Mouse (Mus musculus): ENCODE data around the gene Gpld1. TPM values are rescaled to one million over a fixed set of nuclear protein-coding genes. Genes with fewer than 3 reads are reported as not detected.
A peak's percentile ranks its signal among the peaks of the same experiment; 100 is the strongest.

Gene Gpld1
- total RNA-seq, 2 experiments from 2014 or later, result 7.1 to 8.9 TPM

DNA sequence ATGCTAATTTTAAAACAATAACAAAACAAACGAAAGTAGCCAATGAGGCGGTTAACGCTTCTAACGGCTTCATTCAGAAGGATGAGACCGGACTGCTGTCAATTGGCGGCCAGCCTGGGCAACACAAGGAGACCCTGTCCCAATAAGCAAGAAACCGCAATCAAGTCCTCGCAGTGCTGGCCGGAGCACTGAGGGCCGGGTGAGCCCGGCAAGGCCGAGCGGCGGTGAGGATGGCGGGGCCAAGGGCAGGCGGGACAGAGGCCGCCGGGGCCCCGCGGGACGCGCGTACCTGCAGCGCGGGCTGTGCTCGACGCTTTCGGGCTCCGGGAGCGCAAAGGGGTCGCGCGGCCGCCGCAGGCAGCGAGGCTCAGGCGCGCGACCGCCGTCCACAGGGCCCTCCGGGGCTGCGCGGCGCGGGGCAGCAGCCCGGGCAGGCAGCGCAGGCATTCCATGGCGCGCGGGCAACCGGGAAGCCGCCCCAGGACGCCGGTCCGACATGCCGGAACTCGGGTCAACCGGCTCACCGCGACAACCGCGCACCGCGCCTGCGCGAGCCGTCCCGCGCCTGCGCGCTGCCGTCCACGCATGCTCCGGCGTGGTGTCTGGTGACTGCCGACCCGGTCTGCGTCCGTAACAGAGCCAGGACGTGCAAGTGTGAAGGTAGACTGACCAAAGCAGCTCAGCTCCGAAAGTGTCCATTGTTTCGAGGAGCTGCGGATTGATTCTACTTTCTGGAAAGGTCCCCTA, 77.0 kb downstream of the Gpld1 start, which contains the start of gene Mrs2:
Mrs2 (minus strand) TSS at position 587 of the 747 bp plus-strand sequence.
- DNase-seq (ENCODE audit: low spot score in 2 of 2), result peak; percentile 81 to 90

DNA sequence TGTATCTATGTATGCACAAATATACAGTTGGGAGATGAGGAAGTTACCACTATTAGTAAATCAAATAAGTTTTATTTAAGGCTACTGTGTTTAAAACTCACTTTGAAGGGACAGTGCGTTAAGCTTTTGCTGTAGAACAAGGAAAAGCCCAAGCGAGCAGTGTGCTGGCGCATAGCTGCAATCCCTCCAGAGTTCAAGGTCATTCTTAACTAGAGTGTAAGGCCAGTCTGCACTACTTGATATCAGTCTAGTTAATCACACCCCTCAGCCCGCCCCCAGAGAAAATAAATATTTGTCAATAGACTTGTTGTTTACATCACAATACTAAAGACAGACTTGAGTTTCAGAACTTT, 77.6 kb downstream of the Gpld1 start:
- no peak for DNase-seq (ENCODE audit: low spot score in 2 of 2)

GRCm38 (mm10) chr13:25022386-25022785, 79.4 kb downstream of the Gpld1 start:
- no peak for DNase-seq (ENCODE audit: low spot score in 2 of 2)

GRCm38 (mm10) chr13:25023129-25023528, 80.2 kb downstream of the Gpld1 start:
- DNase-seq (ENCODE audit: low spot score in 2 of 2), result no peak

- peak; percentile 25 to 52 for DNase-seq (ENCODE audit: low spot score in 2 of 2)
Observed at GRCm38 (mm10) chr13:25024655-25025054, 81.7 kb downstream of the Gpld1 start.

- no peak for DNase-seq (ENCODE audit: low spot score in 2 of 2)
Observed at GRCm38 (mm10) chr13:25026409-25027113, 83.6 kb downstream of the Gpld1 start.

DNA sequence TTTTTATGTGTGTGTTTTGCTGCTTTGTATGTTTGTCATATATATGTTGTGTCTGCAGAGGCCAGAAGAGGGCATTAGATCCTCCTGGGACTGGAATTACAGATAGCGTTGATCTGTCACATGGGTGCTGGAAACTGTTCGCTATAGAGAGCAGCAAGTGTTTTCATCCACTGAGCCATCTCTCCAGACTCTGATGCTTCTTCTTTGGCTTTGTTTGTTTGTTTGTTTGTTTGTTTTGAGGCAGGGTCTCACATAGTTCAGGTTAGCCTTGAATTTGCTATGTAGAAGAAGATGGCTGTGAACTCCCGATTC, 84.1 kb downstream of the Gpld1 start:
- no peak for DNase-seq (ENCODE audit: low spot score in 2 of 2)

- DNase-seq (ENCODE audit: low spot score in 2 of 2), result no peak
Observed at GRCm38 (mm10) chr13:25039488-25039887, 96.5 kb downstream of the Gpld1 start.

Other genes with a start within 250 kb of the Gpld1 start
- gene Armh2, start 201.9 kb upstream of the Gpld1 start, total RNA-seq (2021), result not detected
- 1 to 10 TPM; 2.4 to 2.5 TPM for gene Gmnn, start 181.2 kb upstream of the Gpld1 start, total RNA-seq (2021)
- 100 to 1,000 TPM; 212 to 224 TPM for gene BC005537, start 141.5 kb upstream of the Gpld1 start, total RNA-seq (2021)
- 10 to 100 TPM; 58.7 to 66.6 TPM for gene Acot13, start 111.6 kb upstream of the Gpld1 start, total RNA-seq (2021)
- gene Tdp2, start 111.5 kb upstream of the Gpld1 start, total RNA-seq (2021), result 10 to 100 TPM; 25.1 to 26.2 TPM
- 10 to 100 TPM; 28.2 to 31.4 TPM for gene D130043K22Rik, start 98.0 kb upstream of the Gpld1 start, total RNA-seq (2021)
- 10 to 100 TPM; 66.6 to 68.9 TPM for gene Aldh5a1, start 5.5 kb upstream of the Gpld1 start, total RNA-seq (2021)
- 10 to 100 TPM; 50.1 to 64.5 TPM for gene Mrs2, start 77.2 kb downstream of the Gpld1 start, total RNA-seq (2021)
- 10 to 100 TPM in 1 of 2 experiments, 1 to 10 TPM in 1; 9.1 to 11.8 TPM for gene Dcdc2a, start 112.9 kb downstream of the Gpld1 start, total RNA-seq (2021)